Mouse (Mus musculus) MEL (cell line): Measurements from ENCODE around the gene Irs3. TPM values are rescaled to one million over a fixed set of nuclear protein-coding genes. Genes with fewer than 3 reads are reported as not detected.
A peak's percentile ranks its signal among the peaks of the same experiment; 100 is the strongest.

ENCODE experiments used
- DNase-seq: peaks from one replicate; pipeline ENCODE4 v3.0.0; 2011; ENCODE audit warnings: low read depth, low spot score
- H3K27ac ChIP-seq: 2 replicates; pipeline ENCODE4 v1.5.1; 2012; ENCODE audit warnings: low read depth, mild to moderate bottlenecking, control low read depth, low read length, moderate library complexity; ENCODE audit not compliant: control insufficient read depth
- H3K27me3 ChIP-seq, 2 experiments: fragments of 150-350 bp in 1 of 2; sonication (generic) in 1 of 2; 2 replicates each; pipeline ENCODE4 v1.6.1; 2012; ENCODE audit warnings: low read length in 2 of 2, mild to moderate bottlenecking in 2 of 2, improper control_type of control experiment in 1 of 2, moderate library complexity in 1 of 2; ENCODE audit not compliant: insufficient read depth in 2 of 2, control insufficient read depth in 1 of 2
- H3K36me3 ChIP-seq, 2 experiments: 2 replicates each; pipeline ENCODE4 v1.6.1; 2012 to 2014; ENCODE audit warnings: low read length in 2 of 2, improper control_type of control experiment in 1 of 2, inconsistent platforms in 1 of 2, mild to moderate bottlenecking in 1 of 2; ENCODE audit not compliant: insufficient read depth in 2 of 2, control insufficient read depth in 1 of 2
- H3K4me1 ChIP-seq, 2 experiments: fragments of 150-350 bp in 1 of 2; sonication (generic) in 1 of 2; 2 replicates each; pipeline ENCODE4 v1.6.1; 2012; ENCODE audit warnings: low read length in 2 of 2, improper control_type of control experiment in 1 of 2, mild to moderate bottlenecking in 1 of 2; ENCODE audit not compliant: insufficient read depth in 2 of 2, control insufficient read depth in 1 of 2
- H3K4me3 ChIP-seq, 2 experiments: fragments of 150-350 bp in 1 of 2; sonication (generic) in 1 of 2; 2 replicates each; pipeline ENCODE4 v1.5.1; 2012; ENCODE audit warnings: low read depth in 2 of 2, low read length in 2 of 2, mild to moderate bottlenecking in 2 of 2, moderate library complexity in 2 of 2, control low read depth in 1 of 2, improper control_type of control experiment in 1 of 2; ENCODE audit not compliant: control insufficient read depth in 1 of 2, insufficient read depth in 1 of 2
- H3K79me2 ChIP-seq: 2 replicates; pipeline ENCODE4 v1.6.1; 2012; ENCODE audit warnings: mild to moderate bottlenecking, low read length, moderate library complexity; ENCODE audit not compliant: control insufficient read depth, poor library complexity, insufficient read depth
- H3K9ac ChIP-seq: 2 replicates; pipeline ENCODE4 v1.6.1; 2012; ENCODE audit warnings: low read depth, mild to moderate bottlenecking, control low read depth, low read length, moderate library complexity; ENCODE audit not compliant: control insufficient read depth, poor library complexity, severe bottlenecking
- H3K9me3 ChIP-seq: fragments of 150-350 bp; sonication (generic); replicated peaks from 2 replicates; pipeline ENCODE4 v1.6.1; 2012; ENCODE audit warnings: mild to moderate bottlenecking, low read length, improper control_type of control experiment, moderate library complexity; ENCODE audit not compliant: insufficient read depth
- BHLHE40 ChIP-seq: IDR thresholded peaks from 2 replicates; pipeline ENCODE4 v1.6.1; 2012; ENCODE audit warnings: low read depth, mild to moderate bottlenecking, inconsistent platforms, low read length, improper control_type of control experiment, borderline replicate concordance
- CHD1 ChIP-seq: IDR thresholded peaks from 2 replicates; pipeline ENCODE4 v1.6.1; 2012; ENCODE audit warnings: low read depth, mild to moderate bottlenecking, inconsistent platforms, low read length, improper control_type of control experiment
- CHD2 ChIP-seq: IDR thresholded peaks from 2 replicates; pipeline ENCODE4 v1.6.1; 2011; ENCODE audit warnings: low read length, improper control_type of control experiment
- CTCF ChIP-seq, 3 experiments: IDR thresholded peaks in 2 of 3; conservative IDR thresholded peaks in 1 of 3; 2 replicates each; pipeline ENCODE4 v1.5.1; 2011 to 2012; ENCODE audit warnings: low read length in 3 of 3, low read depth in 2 of 3, mild to moderate bottlenecking in 2 of 3, improper control_type of control experiment in 1 of 3, inconsistent platforms in 1 of 3, mixed read lengths in 1 of 3, moderate library complexity in 1 of 3; ENCODE audit not compliant: control insufficient read depth in 1 of 3, insufficient read depth in 1 of 3, poor library complexity in 1 of 3, severe bottlenecking in 1 of 3
- E2F4 ChIP-seq: IDR thresholded peaks from 2 replicates; pipeline ENCODE4 v1.6.1; 2011; ENCODE audit warnings: low read depth, low read length, improper control_type of control experiment, borderline replicate concordance
- ELF1 ChIP-seq: IDR thresholded peaks from 2 replicates; pipeline ENCODE4 v1.6.1; 2014; ENCODE audit warnings: low read depth, mild to moderate bottlenecking, inconsistent platforms, low read length, improper control_type of control experiment, moderate library complexity
- EP300 ChIP-seq, 2 experiments: IDR thresholded peaks; 2 replicates each; pipeline ENCODE4 v1.6.1; 2011; ENCODE audit warnings: improper control_type of control experiment in 2 of 2, low read length in 2 of 2, low read depth in 1 of 2, mild to moderate bottlenecking in 1 of 2
- ETS1 ChIP-seq: IDR thresholded peaks from 2 replicates; pipeline ENCODE4 v1.6.1; 2012; ENCODE audit warnings: low read depth, mild to moderate bottlenecking, inconsistent platforms, low read length, improper control_type of control experiment, moderate library complexity
- GATA1 ChIP-seq: IDR thresholded peaks from 2 replicates; pipeline ENCODE4 v1.6.1; 2011; ENCODE audit warnings: low read depth, low read length, improper control_type of control experiment
- HCFC1 ChIP-seq: IDR thresholded peaks from 2 replicates; pipeline ENCODE4 v1.6.1; 2012; ENCODE audit warnings: low read depth, mild to moderate bottlenecking, inconsistent platforms, low read length, improper control_type of control experiment, moderate library complexity
- JUND ChIP-seq: IDR thresholded peaks from 2 replicates; pipeline ENCODE4 v1.6.1; 2011; ENCODE audit warnings: low read depth, mild to moderate bottlenecking, improper control_type of control experiment, low read length
- KAT2A ChIP-seq: conservative IDR thresholded peaks from 2 replicates; pipeline ENCODE4 v1.6.1; 2012; ENCODE audit warnings: low read depth, low read length, improper control_type of control experiment, inconsistent platforms
- MAFK ChIP-seq: IDR thresholded peaks from 2 replicates; pipeline ENCODE4 v1.6.1; 2011; ENCODE audit warnings: low read depth, mild to moderate bottlenecking, low read length, improper control_type of control experiment, borderline replicate concordance
- MAX ChIP-seq: IDR thresholded peaks from 2 replicates; pipeline ENCODE4 v1.6.1; 2011; ENCODE audit warnings: low read length, improper control_type of control experiment
- MAZ ChIP-seq: IDR thresholded peaks from 2 replicates; pipeline ENCODE4 v1.6.1; 2012; ENCODE audit warnings: low read depth, mild to moderate bottlenecking, inconsistent platforms, low read length, improper control_type of control experiment
- MEF2A ChIP-seq: IDR thresholded peaks from 2 replicates; pipeline ENCODE4 v1.6.1; 2014; ENCODE audit warnings: low read depth, mild to moderate bottlenecking, inconsistent platforms, low read length, improper control_type of control experiment; ENCODE audit not compliant: poor library complexity, insufficient replicate concordance, severe bottlenecking; ENCODE audit errors: extremely low read depth
- MXI1 ChIP-seq: IDR thresholded peaks from 2 replicates; pipeline ENCODE4 v1.6.1; 2011; ENCODE audit warnings: mild to moderate bottlenecking, low read depth, low read length, improper control_type of control experiment
- MYB ChIP-seq: IDR thresholded peaks from 2 replicates; pipeline ENCODE4 v1.6.1; 2011; ENCODE audit warnings: mild to moderate bottlenecking, low read depth, low read length, improper control_type of control experiment
- MYC ChIP-seq: IDR thresholded peaks from 2 replicates; pipeline ENCODE4 v1.6.1; 2011; ENCODE audit warnings: low read depth, mild to moderate bottlenecking, low read length, improper control_type of control experiment, moderate library complexity
- NELFE ChIP-seq: IDR thresholded peaks from 2 replicates; pipeline ENCODE4 v1.6.1; 2011; ENCODE audit warnings: low read depth, low read length, improper control_type of control experiment
- NRF1 ChIP-seq: IDR thresholded peaks from 2 replicates; pipeline ENCODE4 v1.6.1; 2014; ENCODE audit warnings: low read depth, mild to moderate bottlenecking, inconsistent platforms, low read length, improper control_type of control experiment, moderate library complexity; ENCODE audit not compliant: poor library complexity, insufficient read depth, severe bottlenecking
- POLR2A ChIP-seq, 2 experiments: IDR thresholded peaks; 2 replicates each; pipeline ENCODE4 v1.6.1; 2011 to 2012; ENCODE audit warnings: low read length in 2 of 2, mild to moderate bottlenecking in 2 of 2, control low read depth in 1 of 2, improper control_type of control experiment in 1 of 2, low read depth in 1 of 2, moderate library complexity in 1 of 2; ENCODE audit not compliant: control insufficient read depth in 1 of 2, insufficient read depth in 1 of 2, poor library complexity in 1 of 2
- POLR2AphosphoS2 ChIP-seq: IDR thresholded peaks from 2 replicates; pipeline ENCODE4 v1.6.1; 2011; ENCODE audit warnings: low read length, improper control_type of control experiment
- POLR2AphosphoS5 ChIP-seq: IDR thresholded peaks from 2 replicates; pipeline ENCODE4 v1.6.1; 2012; ENCODE audit warnings: low read depth, borderline replicate concordance, mild to moderate bottlenecking, inconsistent platforms, low read length, moderate library complexity, mixed read lengths
- RAD21 ChIP-seq: IDR thresholded peaks from 2 replicates; pipeline ENCODE4 v1.6.1; 2011; ENCODE audit warnings: mild to moderate bottlenecking, low read depth, low read length, improper control_type of control experiment
- RCOR1 ChIP-seq: IDR thresholded peaks from 2 replicates; pipeline ENCODE4 v1.6.1; 2012; ENCODE audit warnings: low read depth, mild to moderate bottlenecking, inconsistent platforms, low read length, improper control_type of control experiment
- SIN3A ChIP-seq: IDR thresholded peaks from 2 replicates; pipeline ENCODE4 v1.6.1; 2012; ENCODE audit warnings: low read length, improper control_type of control experiment, inconsistent platforms
- SMC3 ChIP-seq: IDR thresholded peaks from 2 replicates; pipeline ENCODE4 v1.6.1; 2011; ENCODE audit warnings: low read depth, low read length, improper control_type of control experiment
- TAL1 ChIP-seq: IDR thresholded peaks from 2 replicates; pipeline ENCODE4 v1.6.1; 2012; ENCODE audit warnings: mild to moderate bottlenecking, inconsistent platforms, low read length, moderate library complexity, mixed read lengths
- TBP ChIP-seq: IDR thresholded peaks from 2 replicates; pipeline ENCODE4 v1.8.0; 2011; ENCODE audit warnings: low read depth, low read length, improper control_type of control experiment
- TCF12 ChIP-seq: IDR thresholded peaks from 2 replicates; pipeline ENCODE4 v1.6.1; 2014; ENCODE audit warnings: low read depth, mild to moderate bottlenecking, inconsistent platforms, low read length, improper control_type of control experiment, moderate library complexity
- UBTF ChIP-seq: IDR thresholded peaks from 2 replicates; pipeline ENCODE4 v1.6.1; 2012; ENCODE audit warnings: low read depth, mild to moderate bottlenecking, inconsistent platforms, low read length, improper control_type of control experiment, moderate library complexity, borderline replicate concordance; ENCODE audit not compliant: insufficient read depth
- USF1 ChIP-seq: IDR thresholded peaks from 2 replicates; pipeline ENCODE4 v1.6.1; 2014; ENCODE audit warnings: low read depth, mild to moderate bottlenecking, inconsistent platforms, low read length, improper control_type of control experiment, moderate library complexity
- USF2 ChIP-seq, 2 experiments: IDR thresholded peaks; 2 replicates each; pipeline ENCODE4 v1.6.1; 2011 to 2012; ENCODE audit warnings: improper control_type of control experiment in 2 of 2, low read length in 2 of 2, borderline replicate concordance in 1 of 2, inconsistent platforms in 1 of 2, low read depth in 1 of 2, mild to moderate bottlenecking in 1 of 2; ENCODE audit not compliant: insufficient read depth in 1 of 2
- ZC3H11A ChIP-seq: IDR thresholded peaks from 2 replicates; pipeline ENCODE4 v1.6.1; 2012; ENCODE audit warnings: low read depth, mild to moderate bottlenecking, inconsistent platforms, low read length, improper control_type of control experiment
- ZKSCAN1 ChIP-seq: IDR thresholded peaks from 2 replicates; pipeline ENCODE4 v1.6.1; 2012; ENCODE audit warnings: low read depth, mild to moderate bottlenecking, inconsistent platforms, low read length, improper control_type of control experiment, moderate library complexity
- ZMIZ1 ChIP-seq: IDR thresholded peaks from 2 replicates; pipeline ENCODE4 v1.6.1; 2012; ENCODE audit warnings: low read depth, mild to moderate bottlenecking, inconsistent platforms, low read length, improper control_type of control experiment, moderate library complexity
- ZNF384 ChIP-seq: IDR thresholded peaks from 2 replicates; pipeline ENCODE4 v1.6.1; 2012; ENCODE audit warnings: low read depth, mild to moderate bottlenecking, inconsistent platforms, low read length, improper control_type of control experiment
- polyA plus RNA-seq, 2 experiments: library from polyadenylated mRNA; stranded (reverse) in 1 of 2; unstranded in 1 of 2; fragments of >175 nt in 1 of 2; fragments of >200 nt in 1 of 2; gene quantifications; 2 replicates each; pipeline versions ENCODE4 v1.2.1 to v1.2.4; 2012; ENCODE audit warnings: low replicate concordance in 2 of 2, low read depth in 1 of 2; ENCODE audit not compliant: insufficient read length in 2 of 2, insufficient read depth in 1 of 2, missing spikeins in 1 of 2
- total RNA-seq: library from RNA; depleted of rRNA; stranded (reverse); fragments of 300-350 nt; gene quantifications from 2 replicates; pipeline ENCODE4 v1.2.3, GENCODE M21; 2012

Irs3 gene
- total and polyA plus RNA-seq, 3 experiments = not detected

GRCm38 (mm10) chr5:137631171-137631570, 14.3 kb downstream of the Irs3 start:
- peaks cover 2 to 24% of the 10 kb centered on the region in 2 experiments for H3K36me3 ChIP-seq
- DNase-seq = peak; percentile 84
- H3K4me3 ChIP-seq = peak overlapping the region; percentile 20 to 28
- no peak for TF ChIP-seq UBTF
- no peak for TF ChIP-seq ZNF384
- no peak for TF ChIP-seq MAZ
- TF ChIP-seq CHD1 = no peak
- no peak for TF ChIP-seq KAT2A
- TF ChIP-seq TAL1 = no peak
- no peak for TF ChIP-seq E2F4
- TF ChIP-seq TBP = no peak
- TF ChIP-seq POLR2AphosphoS2 = no peak
- TF ChIP-seq BHLHE40 = no peak
- TF ChIP-seq MYC = no peak
- TF ChIP-seq EP300 (IDR thresholded peaks at IDR 0.05; ENCODE audit: low read depth in 1 of 2, low read length in 2 of 2) = peak in 1 of 2 experiments; percentile 38; a peak in 3 of 4 replicates
- TF ChIP-seq POLR2A (IDR thresholded peaks at IDR 0.05; ENCODE audit: control insufficient read depth in 1 of 2, insufficient read depth in 1 of 2, low read depth in 1 of 2, low read length in 2 of 2, poor library complexity in 1 of 2) = peak in 1 of 2 experiments; percentile 36; a peak in 1 of 4 replicates
- no peak for TF ChIP-seq USF2 (IDR thresholded peaks at IDR 0.05; ENCODE audit: borderline replicate concordance in 1 of 2, insufficient read depth in 1 of 2, low read depth in 1 of 2, low read length in 2 of 2)
- TF ChIP-seq MYB = no peak
- TF ChIP-seq GATA1 = no peak
- TF ChIP-seq ZMIZ1 = no peak
- TF ChIP-seq TCF12 = no peak; the same call in 1 of the 2 replicates
- peak; percentile 54; the same call in 1 of the 2 replicates for TF ChIP-seq ELF1
- no peak for TF ChIP-seq CHD2
- no peak for TF ChIP-seq HCFC1
- peak; percentile 53 for TF ChIP-seq USF1
- no peak; the same call in none of the 2 replicates for TF ChIP-seq SIN3A
- TF ChIP-seq POLR2AphosphoS5 = no peak
- TF ChIP-seq ZC3H11A = no peak
- no peak for TF ChIP-seq RAD21
- no peak for TF ChIP-seq ZKSCAN1
- TF ChIP-seq SMC3 = no peak
- TF ChIP-seq CTCF (IDR thresholded peaks at IDR 0.05 in 2 of 3, conservative IDR thresholded peaks at IDR 0.05 in 1 of 3; ENCODE audit: control insufficient read depth in 1 of 3, insufficient read depth in 1 of 3, low read depth in 2 of 3, low read length in 3 of 3, poor library complexity in 1 of 3, severe bottlenecking in 1 of 3) = no peak
- no peak for TF ChIP-seq NRF1
- TF ChIP-seq ETS1 = peak; percentile 25; the same call in 1 of the 2 replicates
- no peak for TF ChIP-seq MAX
- no peak for TF ChIP-seq JUND
- no peak for TF ChIP-seq MAFK
- no peak for TF ChIP-seq MEF2A
- TF ChIP-seq NELFE = no peak
- TF ChIP-seq RCOR1 = no peak
- TF ChIP-seq MXI1 = peak; percentile 59; the same call in 1 of the 2 replicates

More at GRCm38 (mm10) chr5:137631171-137631570, 14.3 kb downstream of the Irs3 start:
- peak overlapping the region; percentile 52 for H3K9ac ChIP-seq
- H3K27me3 ChIP-seq = no peaks in the 10 kb centered on the region
- H3K27ac ChIP-seq = peak overlapping the region; percentile 70
- peaks cover 28% of the 10 kb centered on the region for H3K79me2 ChIP-seq
- H3K9me3 ChIP-seq = no peaks in the 10 kb centered on the region
- H3K4me1 ChIP-seq = peaks cover 3 to 30% of the 10 kb centered on the region in 2 experiments
